Mouse (Mus musculus): ENCODE data around the gene Mrps26.
"Not testable (repeated sequence)": the region's sequence is repeated elsewhere in the genome, so short reads cannot be mapped to it uniquely, and the experiment has no call there.

Mrps26 gene

DNA sequence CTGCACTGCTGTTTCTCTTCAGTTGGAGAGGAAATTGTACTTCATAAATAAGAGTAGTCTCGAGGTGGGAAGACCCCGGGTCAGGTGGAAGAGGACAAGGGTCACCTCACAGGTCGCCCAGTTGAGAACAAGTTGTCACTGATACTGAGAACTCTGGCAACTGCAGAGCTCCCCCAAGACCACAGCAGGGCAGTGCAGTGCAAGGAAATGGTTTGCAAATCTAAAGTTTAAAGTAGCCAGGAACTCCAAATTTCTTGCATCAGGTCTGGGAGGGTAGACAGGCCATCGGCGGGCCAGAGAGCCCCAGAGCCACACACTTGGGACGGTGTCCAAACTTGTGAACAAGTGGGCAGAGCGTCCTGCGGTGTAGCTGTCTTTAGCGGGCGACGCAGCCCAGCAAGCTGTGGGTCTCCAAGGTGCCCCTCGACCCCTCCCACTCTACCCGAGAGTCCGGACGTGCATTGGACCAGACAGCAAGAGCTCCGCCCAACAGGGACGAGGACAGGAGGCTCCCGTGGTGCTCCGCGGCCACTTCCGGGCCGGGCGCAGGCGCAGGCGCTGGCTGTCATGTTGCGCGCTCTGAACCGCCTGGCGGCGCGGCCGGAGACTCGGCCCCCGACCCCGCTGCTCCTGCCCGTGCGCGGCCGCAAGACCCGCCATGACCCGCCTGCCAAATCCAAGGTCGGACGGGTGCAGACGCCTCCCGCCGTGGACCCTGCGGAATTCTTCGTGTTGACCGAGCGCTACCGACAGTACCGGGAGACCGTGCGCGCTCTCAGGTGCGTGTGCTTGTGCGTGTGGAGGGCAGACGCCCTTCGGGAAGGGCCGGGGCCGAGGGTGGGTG lies at the start of gene Mrps26:
Gene Mrps26 (plus strand): TSS at position 531 of the 844 bp plus-strand sequence.
- peak; percentile 79 to 90 for DNase-seq (ENCODE audit: low spot score in 2 of 2)

- no peak for DNase-seq (ENCODE audit: low spot score in 2 of 2)
Observed at GRCm38 (mm10) chr2:130513907-130514306, 49.6 kb upstream of the Mrps26 start.

- no peak for DNase-seq (ENCODE audit: low spot score in 2 of 2)
Observed at GRCm38 (mm10) chr2:130515791-130516190, 47.8 kb upstream of the Mrps26 start.

- no peak for DNase-seq (ENCODE audit: low spot score in 2 of 2)
Observed at GRCm38 (mm10) chr2:130521927-130522326, 41.6 kb upstream of the Mrps26 start.

DNA sequence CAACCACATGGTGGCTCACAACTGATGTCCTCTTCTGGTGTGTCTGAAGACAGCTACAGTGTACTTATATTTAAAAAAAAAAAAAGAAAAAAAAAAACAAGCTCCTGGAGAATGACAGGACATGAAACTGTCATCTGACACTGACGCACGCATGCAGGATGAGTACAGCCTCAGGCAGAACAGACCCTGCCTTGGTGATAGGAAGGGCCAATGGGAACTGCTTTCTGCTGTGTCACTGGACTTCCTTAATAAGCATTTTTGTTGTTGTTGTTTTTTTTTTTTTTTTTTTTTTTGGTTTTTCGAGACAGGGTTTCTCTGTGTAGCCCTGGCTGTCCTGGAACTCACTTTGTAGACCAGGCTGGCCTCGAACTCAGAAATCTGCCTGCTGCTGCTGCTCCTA lies 38.1 kb upstream of the Mrps26 start:
- not testable (repeated sequence) for DNase-seq (ENCODE audit: low spot score in 2 of 2)

DNA sequence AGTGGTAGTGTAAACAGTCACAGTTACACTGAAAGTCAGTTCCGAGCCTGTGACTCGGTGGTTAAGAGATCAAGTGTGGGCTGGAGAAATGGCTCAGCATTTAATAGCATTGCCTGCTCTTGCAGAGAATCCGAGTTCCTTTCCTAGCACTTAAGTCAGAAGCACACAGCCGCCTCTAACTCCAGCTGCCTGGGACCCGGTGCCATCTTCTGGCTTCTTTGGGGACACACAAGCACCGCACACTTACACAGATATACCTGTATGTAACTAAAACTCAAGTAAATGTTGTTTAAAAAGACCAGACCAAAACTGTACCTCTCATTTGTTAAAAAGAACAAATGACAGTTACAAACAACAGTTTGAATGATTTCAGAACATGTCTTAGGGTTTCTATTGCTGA lies 35.1 kb upstream of the Mrps26 start:
- no peak for DNase-seq (ENCODE audit: low spot score in 2 of 2)

GRCm38 (mm10) chr2:130529290-130529689 lies 34.3 kb upstream of the Mrps26 start:
- no peak for DNase-seq (ENCODE audit: low spot score in 2 of 2)

GRCm38 (mm10) chr2:130529925-130530324 lies 33.6 kb upstream of the Mrps26 start:
- no peak for DNase-seq (ENCODE audit: low spot score in 2 of 2)

DNA sequence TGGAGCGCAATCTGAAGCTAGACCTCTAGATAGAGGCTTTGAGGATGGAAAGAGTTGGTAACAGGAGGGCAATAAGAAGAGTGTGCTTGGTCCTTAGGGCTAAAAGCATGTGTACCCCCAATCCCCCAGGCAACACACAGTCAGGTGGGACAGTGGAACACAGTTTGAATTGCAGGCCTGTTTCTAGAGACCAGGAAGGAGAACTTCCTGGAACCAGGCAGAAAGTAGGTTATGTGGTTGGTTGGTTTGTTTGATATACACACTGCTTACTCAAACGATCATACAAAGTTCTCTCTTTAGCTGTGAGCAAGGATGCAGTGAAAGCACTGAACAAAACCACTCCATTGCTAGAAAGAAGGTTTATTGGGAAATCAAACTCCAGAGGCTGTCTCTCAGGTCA lies 31.3 kb upstream of the Mrps26 start:
- DNase-seq (ENCODE audit: low spot score in 2 of 2): no peak

DNA sequence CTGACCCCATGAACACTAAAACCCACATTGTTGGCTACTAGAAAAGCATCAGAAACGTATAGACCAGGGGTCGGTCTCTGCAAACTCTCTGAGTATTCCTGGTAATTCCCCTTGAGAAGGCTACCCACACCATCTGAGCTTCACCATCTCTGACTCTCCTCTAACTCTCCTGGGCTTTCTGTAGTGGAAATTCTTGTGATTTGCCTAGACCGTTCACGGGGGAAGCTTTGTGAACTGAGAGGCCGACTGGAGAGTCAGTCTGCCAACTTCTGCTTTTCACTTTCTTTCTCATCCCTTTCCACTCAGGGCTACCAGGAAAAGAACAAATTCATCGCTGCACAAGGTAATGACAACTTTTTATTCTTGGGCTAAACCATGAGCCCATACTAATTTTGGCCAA lies 28.5 kb upstream of the Mrps26 start:
- no peak for DNase-seq (ENCODE audit: low spot score in 2 of 2)

GRCm38 (mm10) chr2:130536890-130537289 lies 26.7 kb upstream of the Mrps26 start:
- no peak for DNase-seq (ENCODE audit: low spot score in 2 of 2)

- no peak for DNase-seq (ENCODE audit: low spot score in 2 of 2)
Observed at GRCm38 (mm10) chr2:130538876-130539546, 24.5 kb upstream of the Mrps26 start.

- no peak for DNase-seq (ENCODE audit: low spot score in 2 of 2)
Observed at GRCm38 (mm10) chr2:130540266-130540665, 23.3 kb upstream of the Mrps26 start.

DNA sequence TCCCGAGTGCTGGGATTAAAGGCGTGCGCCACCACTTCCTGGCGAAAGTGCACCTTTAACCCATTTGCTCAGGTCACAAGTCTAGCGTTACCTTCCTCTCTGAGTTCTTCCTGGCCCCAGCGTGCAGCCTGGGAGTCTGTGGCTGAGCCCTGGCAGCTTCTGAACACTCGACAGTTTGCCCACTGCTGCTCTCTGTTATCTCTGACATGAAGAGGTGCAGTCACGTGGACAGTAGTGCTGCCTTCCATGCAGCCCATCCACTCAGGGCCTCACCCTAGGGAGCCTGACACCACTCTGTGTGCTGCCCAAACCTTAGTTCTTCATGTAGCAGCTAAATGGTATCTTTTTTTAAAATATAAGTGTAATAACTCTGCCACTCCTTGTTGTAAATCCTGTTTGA lies 16.6 kb upstream of the Mrps26 start:
- no peak for DNase-seq (ENCODE audit: low spot score in 2 of 2)

DNA sequence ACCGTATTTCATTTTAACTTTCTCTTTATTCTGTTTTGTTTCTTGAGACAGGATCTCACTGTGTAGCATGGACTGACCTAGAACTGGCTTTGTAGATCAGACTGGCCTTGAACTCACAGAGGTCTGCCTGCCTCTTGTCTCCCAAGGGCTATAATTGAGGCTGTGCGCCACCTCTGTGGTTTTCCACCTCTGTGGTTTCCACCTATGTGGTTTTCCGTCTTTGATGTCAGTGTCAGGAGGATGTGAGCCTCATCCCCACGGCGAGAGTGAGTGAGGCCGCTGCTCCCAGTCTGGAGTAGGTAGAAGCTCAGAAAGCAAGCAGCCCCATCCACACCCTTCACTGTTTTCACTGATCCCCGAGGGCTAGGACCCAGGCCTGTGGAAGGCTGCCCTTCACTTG lies 8.7 kb upstream of the Mrps26 start:
- DNase-seq (ENCODE audit: low spot score in 2 of 2): no peak

GRCm38 (mm10) chr2:130556292-130556691 lies 7.2 kb upstream of the Mrps26 start:
- DNase-seq (ENCODE audit: low spot score in 2 of 2): no peak

- DNase-seq (ENCODE audit: low spot score in 2 of 2): no peak
Observed at GRCm38 (mm10) chr2:130557462-130557861, 6.1 kb upstream of the Mrps26 start.

GRCm38 (mm10) chr2:130558015-130558414 lies 5.5 kb upstream of the Mrps26 start:
- no peak for DNase-seq (ENCODE audit: low spot score in 2 of 2)

DNA sequence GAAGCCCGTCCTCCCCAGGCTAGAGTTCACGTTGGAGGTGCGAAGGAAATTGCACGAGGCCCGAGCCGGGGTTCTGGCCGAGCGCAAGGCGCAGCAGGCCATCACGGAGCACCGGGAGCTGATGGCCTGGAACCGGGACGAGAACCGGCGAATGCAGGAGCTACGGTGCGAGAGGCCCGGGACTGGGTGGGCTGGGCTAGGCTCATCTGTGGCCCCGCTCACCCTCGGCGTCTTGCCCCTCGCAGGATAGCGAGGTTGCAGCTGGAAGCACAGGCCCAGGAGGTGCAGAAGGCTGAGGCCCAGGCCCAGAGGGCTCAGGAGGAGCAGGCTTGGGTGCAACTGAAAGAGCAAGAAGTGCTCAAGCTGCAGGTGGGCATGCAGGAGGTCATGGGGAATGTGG lies 521 bp downstream of the Mrps26 start:
- peak in 1 of 2 experiments; percentile 7 for DNase-seq (ENCODE audit: low spot score in 2 of 2)

DNA sequence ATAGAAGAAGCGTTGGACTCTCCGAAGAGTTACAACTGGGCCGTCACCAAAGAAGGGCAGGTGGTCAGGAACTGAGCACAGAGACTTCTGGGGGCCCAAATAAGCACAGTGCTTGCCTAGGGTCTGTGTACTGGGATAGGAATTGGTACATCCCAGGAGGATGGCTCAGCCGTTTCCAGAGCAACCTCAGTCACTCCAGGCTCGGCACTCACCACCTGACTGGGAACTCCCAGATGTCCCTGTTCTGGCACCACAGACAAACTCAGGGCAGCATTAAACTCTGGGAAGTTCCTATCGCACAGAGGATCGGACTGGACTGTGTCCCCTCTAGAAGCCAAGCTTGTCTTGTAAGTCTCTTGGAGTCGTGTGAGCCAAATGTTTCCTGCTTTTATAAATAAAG lies 1.4 kb downstream of the Mrps26 start:
- no peak for DNase-seq (ENCODE audit: low spot score in 2 of 2)

- no peak for DNase-seq (ENCODE audit: low spot score in 2 of 2)
Observed at GRCm38 (mm10) chr2:130568921-130569320, 5.4 kb downstream of the Mrps26 start.

GRCm38 (mm10) chr2:130569926-130570325 lies 6.4 kb downstream of the Mrps26 start:
- DNase-seq (ENCODE audit: low spot score in 2 of 2): no peak

DNA sequence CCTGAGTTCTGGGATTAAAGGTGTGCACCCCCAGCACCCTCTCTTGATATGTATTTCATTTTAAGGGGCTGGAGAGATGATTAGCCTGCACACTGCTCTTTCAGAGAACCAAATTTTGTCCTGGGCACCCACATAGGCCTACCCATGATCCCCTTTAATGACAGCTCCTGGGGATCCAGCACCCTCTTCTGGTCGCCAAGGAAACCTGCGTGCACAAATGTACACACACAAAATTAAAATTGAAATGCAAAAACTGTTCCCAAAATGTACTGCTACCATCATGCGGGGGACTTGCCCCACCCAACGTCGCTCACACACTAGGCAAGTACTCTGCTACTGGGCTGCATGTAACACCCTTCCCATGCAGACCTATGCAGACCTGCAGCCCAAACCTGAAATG lies 11.4 kb downstream of the Mrps26 start:
- DNase-seq (ENCODE audit: low spot score in 2 of 2): no peak

All from urinary bladder, adult 18-20 months (tissue).